Mouse (Mus musculus): ENCODE data around the gene Pik3cg. TPM values are rescaled to one million over a fixed set of nuclear protein-coding genes. Genes with fewer than 3 reads are reported as not detected.

Gene Pik3cg
- polyA plus RNA-seq, 1 experiment from 2014 or later = 3.3 TPM

GRCm38 (mm10) chr12:32201070-32201585 is 7.3 kb downstream of the Pik3cg start:
- Histone ChIP-seq H3K27me3 (no peaks in the 10 kb centered on the region), H3K36me3 (replicated peaks) (peaks cover 11% of the 10 kb centered on the region), H3K9me3 (replicated peaks) (no peaks in the 10 kb centered on the region), H3K9ac (no peak overlapping the region), H3K4me1 (replicated peaks) (peaks cover 5% of the 10 kb centered on the region), H3K27ac (replicated peaks) (no peak overlapping the region), H3K4me3 (replicated peaks) (no peak overlapping the region), H3K4me2 (no peak overlapping the region)
- ATAC-seq (ENCODE audit: insufficient read depth) = no peak
- 78% methylated on average over 6 of the region's 6 CpGs for WGBS (ENCODE audit: insufficient replicate concordance)

- H3K4me2 ChIP-seq = no peak overlapping the region
- H3K9me3 ChIP-seq (replicated peaks) = no peaks in the 10 kb centered on the region
- no peaks in the 10 kb centered on the region for H3K27me3 ChIP-seq
- ATAC-seq (ENCODE audit: insufficient read depth) = no peak
- 66% methylated on average over 16 of the region's 16 CpGs for WGBS (ENCODE audit: insufficient replicate concordance)
- peaks cover 5% of the 10 kb centered on the region for H3K4me1 ChIP-seq (replicated peaks)
- no peak overlapping the region for H3K4me3 ChIP-seq (replicated peaks)
- H3K27ac ChIP-seq (replicated peaks) = no peak overlapping the region
- H3K9ac ChIP-seq = no peak overlapping the region
- H3K36me3 ChIP-seq (replicated peaks) = peaks cover 9% of the 10 kb centered on the region
These were observed 7.9 kb downstream of the Pik3cg start for GRCm38 (mm10) chr12:32200387-32201069.

- no peak overlapping the region for H3K4me3 ChIP-seq (replicated peaks)
- no peak overlapping the region for H3K27ac ChIP-seq (replicated peaks)
- ATAC-seq (ENCODE audit: insufficient read depth) = no peak
- no peaks in the 10 kb centered on the region for H3K27me3 ChIP-seq
- H3K9ac ChIP-seq = no peak overlapping the region
- WGBS (ENCODE audit: insufficient replicate concordance) = 40% methylated on average over 4 of the region's 4 CpGs
- H3K36me3 ChIP-seq (replicated peaks) = no peaks in the 10 kb centered on the region
- H3K4me2 ChIP-seq = no peak overlapping the region
- H3K9me3 ChIP-seq (replicated peaks) = no peaks in the 10 kb centered on the region
- peaks cover 5% of the 10 kb centered on the region for H3K4me1 ChIP-seq (replicated peaks)
These were observed 9.0 kb downstream of the Pik3cg start for GRCm38 (mm10) chr12:32199422-32199821.

- Histone ChIP-seq H3K4me3 (replicated peaks) (no peak overlapping the region), H3K9me3 (replicated peaks) (no peaks in the 10 kb centered on the region), H3K27ac (replicated peaks) (no peak overlapping the region), H3K36me3 (replicated peaks) (no peaks in the 10 kb centered on the region), H3K9ac (no peak overlapping the region), H3K27me3 (no peaks in the 10 kb centered on the region), H3K4me2 (no peak overlapping the region), H3K4me1 (replicated peaks) (peaks cover 5% of the 10 kb centered on the region)
- 57% methylated on average over 4 of the region's 4 CpGs for WGBS (ENCODE audit: insufficient replicate concordance)
- ATAC-seq (ENCODE audit: insufficient read depth) = no peak
These were observed 10.4 kb downstream of the Pik3cg start for GRCm38 (mm10) chr12:32198025-32198424.

GRCm38 (mm10) chr12:32195000-32195399 is 13.5 kb downstream of the Pik3cg start:
- Histone ChIP-seq H3K4me1 (replicated peaks) (peaks cover 5% of the 10 kb centered on the region; the same call in 1 of the 2 replicates), H3K4me2 (no peak overlapping the region), H3K27ac (replicated peaks) (no peak overlapping the region), H3K4me3 (replicated peaks) (no peak overlapping the region), H3K9ac (no peak overlapping the region), H3K27me3 (no peaks in the 10 kb centered on the region), H3K9me3 (replicated peaks) (no peaks in the 10 kb centered on the region), H3K36me3 (replicated peaks) (no peaks in the 10 kb centered on the region)
- 77% methylated on average over 4 of the region's 4 CpGs for WGBS (ENCODE audit: insufficient replicate concordance)
- no peak for ATAC-seq (ENCODE audit: insufficient read depth)

GRCm38 (mm10) chr12:32194358-32194757 is 14.1 kb downstream of the Pik3cg start:
- Histone ChIP-seq H3K9ac (no peak overlapping the region), H3K9me3 (replicated peaks) (no peaks in the 10 kb centered on the region), H3K4me2 (no peak overlapping the region), H3K27me3 (no peaks in the 10 kb centered on the region), H3K36me3 (replicated peaks) (no peaks in the 10 kb centered on the region), H3K27ac (replicated peaks) (no peak overlapping the region), H3K4me3 (replicated peaks) (no peak overlapping the region), H3K4me1 (replicated peaks) (peaks cover 5% of the 10 kb centered on the region; the same call in 1 of the 2 replicates)
- no peak for ATAC-seq (ENCODE audit: insufficient read depth)
- WGBS (ENCODE audit: insufficient replicate concordance) = 58% methylated on average over 1 of the region's 1 CpGs

- WGBS (ENCODE audit: insufficient replicate concordance) = 58% methylated on average over 4 of the region's 4 CpGs
These were observed 17.5 kb downstream of the Pik3cg start for GRCm38 (mm10) chr12:32190927-32191326.

GRCm38 (mm10) chr12:32187668-32188236 is 20.7 kb downstream of the Pik3cg start:
- Histone ChIP-seq H3K4me2 (no peak overlapping the region), H3K36me3 (replicated peaks) (no peaks in the 10 kb centered on the region), H3K9ac (no peak overlapping the region), H3K27me3 (no peaks in the 10 kb centered on the region), H3K4me1 (replicated peaks) (peaks cover 10% of the 10 kb centered on the region), H3K4me3 (replicated peaks) (no peak overlapping the region), H3K27ac (replicated peaks) (no peak overlapping the region), H3K9me3 (replicated peaks) (no peaks in the 10 kb centered on the region)
- WGBS (ENCODE audit: insufficient replicate concordance) = 65% methylated on average over 5 of the region's 5 CpGs
- ATAC-seq (ENCODE audit: insufficient read depth) = no peak

More at GRCm38 (mm10) chr12:32190927-32191326, 17.5 kb downstream of the Pik3cg start:
- Histone ChIP-seq H3K4me1 (replicated peaks) (peaks cover 10% of the 10 kb centered on the region), H3K27me3 (no peaks in the 10 kb centered on the region), H3K27ac (replicated peaks) (no peak overlapping the region), H3K36me3 (replicated peaks) (no peaks in the 10 kb centered on the region), H3K9ac (no peak overlapping the region), H3K9me3 (replicated peaks) (no peaks in the 10 kb centered on the region), H3K4me3 (replicated peaks) (no peak overlapping the region), H3K4me2 (no peak overlapping the region)
- ATAC-seq (ENCODE audit: insufficient read depth) = no peak

GRCm38 (mm10) chr12:32186627-32187255 is 21.7 kb downstream of the Pik3cg start:
- ATAC-seq (ENCODE audit: insufficient read depth) = no peak
- Histone ChIP-seq H3K4me2 (no peak overlapping the region), H3K36me3 (replicated peaks) (no peaks in the 10 kb centered on the region), H3K9me3 (replicated peaks) (no peaks in the 10 kb centered on the region), H3K4me1 (replicated peaks) (peaks cover 10% of the 10 kb centered on the region), H3K4me3 (replicated peaks) (no peak overlapping the region), H3K9ac (no peak overlapping the region), H3K27me3 (no peaks in the 10 kb centered on the region), H3K27ac (replicated peaks) (no peak overlapping the region)
- 66% methylated on average over 6 of the region's 6 CpGs for WGBS (ENCODE audit: insufficient replicate concordance)

GRCm38 (mm10) chr12:32184874-32185273 is 23.6 kb downstream of the Pik3cg start:
- WGBS (ENCODE audit: insufficient replicate concordance) = 85% methylated on average over 3 of the region's 3 CpGs
- no peak overlapping the region for H3K4me3 ChIP-seq (replicated peaks)
- H3K9me3 ChIP-seq (replicated peaks) = no peaks in the 10 kb centered on the region
- H3K36me3 ChIP-seq (replicated peaks) = no peaks in the 10 kb centered on the region
- no peak for ATAC-seq (ENCODE audit: insufficient read depth)
- H3K27me3 ChIP-seq = no peaks in the 10 kb centered on the region
- no peak overlapping the region for H3K4me2 ChIP-seq
- no peak overlapping the region for H3K27ac ChIP-seq (replicated peaks)
- peaks cover 10% of the 10 kb centered on the region for H3K4me1 ChIP-seq (replicated peaks)
- H3K9ac ChIP-seq = no peak overlapping the region

GRCm38 (mm10) chr12:32183584-32183983 is 24.9 kb downstream of the Pik3cg start:
- H3K36me3 ChIP-seq (replicated peaks) = no peaks in the 10 kb centered on the region
- H3K4me2 ChIP-seq = no peak overlapping the region
- WGBS (ENCODE audit: insufficient replicate concordance) = 70% methylated on average over 1 of the region's 1 CpGs
- no peak overlapping the region for H3K27ac ChIP-seq (replicated peaks)
- ATAC-seq (ENCODE audit: insufficient read depth) = no peak
- H3K9me3 ChIP-seq (replicated peaks) = no peaks in the 10 kb centered on the region
- H3K27me3 ChIP-seq = no peaks in the 10 kb centered on the region
- peaks cover 10% of the 10 kb centered on the region for H3K4me1 ChIP-seq (replicated peaks)
- H3K4me3 ChIP-seq (replicated peaks) = no peak overlapping the region
- H3K9ac ChIP-seq = no peak overlapping the region

All from liver, embryonic 15.5 days (tissue).